9 mouse cellular contexts compared by ENCODE assay signal in genomic region chr4:115952758-115953157, GRCm38 (mm10). TPM values are rescaled to one million over a fixed set of nuclear protein-coding genes. Genes with fewer than 3 reads are reported as not detected.
DNase-seq lines count a peak whose midpoint lies in the region; ATAC-seq and TF ChIP-seq lines count a peak whose summit lies in the region.
"Had no signal": no experiment of that assay in that cellular context is flagged by ENCODE, and none has a peak within 500 bp of the region (broad histone marks: within the 10 kb centered on the region; RNA-seq: fewer than 3 reads in every experiment).

No protein-coding gene starts in this region.

- H3K4me1 ChIP-seq in kidney, embryonic 15.5 days: peaks cover 9% of the 10 kb centered on the region
- H3K4me1 ChIP-seq in G1E (ENCODE audit: insufficient read depth, low read depth, low read length): no peaks in the 10 kb centered on the region
- H3K4me1 ChIP-seq in midbrain, embryonic 14.5 days (ENCODE audit: control insufficient read depth, insufficient read depth, low read length): peaks cover 12% of the 10 kb centered on the region
- H3K4me1 ChIP-seq: lung, embryonic 15.5 days had no signal

- DNase-seq in kidney, adult 11 months: peak; percentile 36
- peak; percentile 65 for DNase-seq in G1E (ENCODE audit: low spot score)
- peak; percentile 42 for DNase-seq in cerebellum, adult 8-10 months
- peak; percentile 50 for DNase-seq in gastrocnemius, postnatal 10 days
- DNase-seq in left cerebral cortex, adult 11 months (ENCODE audit: low spot score): peak; percentile 39
- peak; percentile 80 for DNase-seq in midbrain, embryonic 14.5 days
- peak; percentile 74 for DNase-seq in testis, postnatal 10 days (ENCODE audit: low spot score)

- no peaks in the 10 kb centered on the region for H3K36me3 ChIP-seq in kidney, embryonic 15.5 days
- H3K36me3 ChIP-seq in G1E (replicated peaks): no peaks in the 10 kb centered on the region
- no peaks in the 10 kb centered on the region for H3K36me3 ChIP-seq in midbrain, embryonic 14.5 days (ENCODE audit: control insufficient read depth, insufficient read depth, low read length)
- H3K36me3 ChIP-seq: lung, embryonic 15.5 days had no signal

- no peak overlapping the region for H3K4me2 ChIP-seq in kidney, embryonic 15.5 days
- H3K4me2 ChIP-seq in midbrain, embryonic 14.5 days (ENCODE audit: low read length): no peak overlapping the region
- H3K4me2 ChIP-seq: lung, embryonic 15.5 days had no signal

- H3K27ac ChIP-seq in kidney, embryonic 15.5 days: no peak overlapping the region
- no peak overlapping the region for H3K27ac ChIP-seq in midbrain, embryonic 14.5 days (replicated peaks; ENCODE audit: low read depth, low read length)
- H3K27ac ChIP-seq: lung, embryonic 15.5 days had no signal

- WGBS in kidney, embryonic 15.5 days: 14% methylated on average over 6 of the region's 6 CpGs
- 16% methylated on average over 6 of the region's 6 CpGs for WGBS in midbrain, embryonic 14.5 days

- H3K4me3 ChIP-seq in kidney, embryonic 15.5 days (replicated peaks): no peak overlapping the region
- no peak overlapping the region for H3K4me3 ChIP-seq in G1E (ENCODE audit: low read depth, low read length)
- H3K4me3 ChIP-seq in midbrain, embryonic 14.5 days (replicated peaks; ENCODE audit: low read depth, low read length): no peak overlapping the region
- H3K4me3 ChIP-seq: lung, embryonic 15.5 days had no signal

- TF ChIP-seq CTCF in G1E (IDR thresholded peaks at IDR 0.05; ENCODE audit: low read depth, low read length): peak; percentile 55

- H3K9me3 ChIP-seq in kidney, embryonic 15.5 days (replicated peaks): no peaks in the 10 kb centered on the region
- H3K9me3 ChIP-seq in G1E (replicated peaks): no peaks in the 10 kb centered on the region
- H3K9me3 ChIP-seq in midbrain, embryonic 14.5 days (ENCODE audit: control insufficient read depth, low read length): no peaks in the 10 kb centered on the region
- H3K9me3 ChIP-seq: lung, embryonic 15.5 days had no signal

- no peak overlapping the region for H3K9ac ChIP-seq in kidney, embryonic 15.5 days
- no peak overlapping the region for H3K9ac ChIP-seq in midbrain, embryonic 14.5 days (replicated peaks; ENCODE audit: low read length)
- H3K9ac ChIP-seq: lung, embryonic 15.5 days had no signal

- no peak for ATAC-seq in kidney, embryonic 15.5 days (replicated peaks; ENCODE audit: low FRiP score)
- ATAC-seq in G1E (ENCODE audit: extremely low read depth, insufficient number of reproducible peaks, low FRiP score, poor library complexity, severe bottlenecking): no peak
- peak; percentile 35; the same call in 1 of the 2 replicates for ATAC-seq in midbrain, embryonic 14.5 days (ENCODE audit: low FRiP score, low TSS enrichment)

- H3K27me3 ChIP-seq in kidney, embryonic 15.5 days: peaks cover 99% of the 10 kb centered on the region
- peaks cover 14% of the 10 kb centered on the region; the same call in 1 of the 2 replicates for H3K27me3 ChIP-seq in G1E (ENCODE audit: insufficient read depth, low read length)
- peaks cover 30% of the 10 kb centered on the region for H3K27me3 ChIP-seq in midbrain, embryonic 14.5 days (ENCODE audit: control insufficient read depth, insufficient read depth, low read length)

RNA-seq across cellular contexts. Expression of gene Dmbx1, which starts 13.0 kb away (rescaled TPM):
- not detected in 2 replicates for polyA plus RNA-seq in kidney, embryonic 15.5 days (2015; fragmentation: Nextera tagmentation; extraction: Ambion mirVana)
- total RNA-seq in G1E (2014; fragmentation: Nextera tagmentation): not detected in 2 replicates
- 0.06 and 0.11 TPM in 2 replicates for total RNA-seq in G1E (2017)
- 0.01 TPM in 1 of 2 replicates, not detected in the other for polyA plus RNA-seq in G1E (2012)
- total RNA-seq in gastrocnemius, postnatal 10 days (2021): not detected
- 8.2 and 8.5 TPM in 2 replicates for polyA plus RNA-seq in midbrain, embryonic 14.5 days (2014; fragmentation: Nextera tagmentation; extraction: Ambion mirVana)
